2 mouse cellular contexts compared by ENCODE assay signal in the genomic region with DNA sequence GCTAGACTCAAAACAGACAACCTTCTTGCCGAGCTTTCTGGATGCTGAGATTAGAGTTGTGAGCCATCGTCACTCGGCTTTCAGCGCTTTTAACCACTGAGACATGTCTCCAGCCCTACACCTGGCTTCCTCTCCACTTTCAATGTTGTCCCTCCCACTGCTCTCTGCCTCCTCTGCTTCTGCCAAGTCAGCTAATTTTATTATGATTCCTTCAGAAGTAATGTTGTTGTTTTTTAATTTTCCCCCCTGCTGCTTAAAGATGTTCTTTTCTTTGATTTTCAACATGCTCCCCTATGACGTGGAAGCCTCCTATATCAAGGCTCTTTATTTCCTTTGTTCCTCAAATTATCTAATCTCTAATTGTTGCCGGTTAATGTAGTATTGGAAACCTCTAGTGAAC.
A peak's percentile ranks its signal among the peaks of the same experiment; 100 is the strongest.
TF ChIP-seq lines count a peak whose summit lies in the region.

No protein-coding gene starts in this region.

TF ChIP-seq in CH12.LX, 34 proteins besides CTCF, POLR2A, EP300 and RAD21:
- no peak for TF ChIP-seq ZNF384 (IDR thresholded peaks at IDR 0.05; ENCODE audit: low read depth, low read length)
- peak; percentile 71; the same call in 1 of the 2 replicates for TF ChIP-seq MAFK (IDR thresholded peaks at IDR 0.05; ENCODE audit: insufficient replicate concordance, low read length)

TF ChIP-seq in MEL, 35 proteins besides CTCF, POLR2A, EP300 and RAD21:
- TF ChIP-seq MYB (IDR thresholded peaks at IDR 0.05; ENCODE audit: low read depth, low read length): no peak
- peak; percentile 78 for TF ChIP-seq MAFK (IDR thresholded peaks at IDR 0.05; ENCODE audit: borderline replicate concordance, low read depth, low read length)
